Mouse (Mus musculus) ovary, adult 18-20 months (tissue): ENCODE results near the gene B4galt5.

Source experiments
- DNase-seq: peaks from one replicate; pipeline ENCODE4 v3.0.0; 2022; ENCODE audit warnings: low spot score, mixed read lengths

B4galt5 gene

DNA sequence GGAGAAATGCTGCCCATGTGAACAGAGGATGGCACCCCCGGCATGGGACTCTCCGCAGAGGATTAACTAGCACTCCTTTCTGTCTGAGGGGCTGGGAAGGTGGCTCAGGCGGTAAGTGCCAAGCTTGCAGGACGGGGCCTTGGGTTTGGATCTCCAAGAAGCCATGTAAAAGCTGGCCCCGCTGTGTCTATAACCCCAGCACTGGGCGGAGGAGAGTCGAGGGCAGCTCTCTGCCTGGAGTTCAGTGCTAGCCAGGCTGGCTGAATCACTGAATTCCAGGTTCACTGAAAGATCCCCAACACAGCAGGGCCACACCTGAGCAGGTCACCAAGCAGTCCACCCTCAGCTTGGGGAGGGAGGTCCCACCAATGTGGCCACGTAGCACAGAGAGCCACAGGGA lies 45.8 kb downstream of the B4galt5 start:
- DNase-seq: no peak

DNA sequence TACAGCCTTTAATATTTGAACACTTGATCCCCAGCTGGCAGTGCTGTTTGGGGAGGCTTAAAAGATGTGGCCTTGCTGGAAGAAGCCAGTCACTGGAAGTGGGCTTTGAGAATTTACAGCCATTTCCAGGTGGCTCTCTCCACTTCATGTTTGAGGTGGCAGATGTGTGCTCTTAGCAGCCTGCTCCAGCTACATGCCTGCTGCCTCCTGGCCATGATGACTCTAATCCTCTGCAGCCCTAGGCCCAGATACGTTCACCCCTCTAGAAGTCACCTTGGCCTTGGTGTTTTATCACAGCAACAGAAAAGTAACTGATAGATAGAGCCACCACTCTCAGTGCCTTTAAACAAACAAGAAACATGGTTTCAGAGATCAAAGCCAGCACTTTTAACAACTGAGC lies 46.3 kb downstream of the B4galt5 start:
- no peak for DNase-seq

DNA sequence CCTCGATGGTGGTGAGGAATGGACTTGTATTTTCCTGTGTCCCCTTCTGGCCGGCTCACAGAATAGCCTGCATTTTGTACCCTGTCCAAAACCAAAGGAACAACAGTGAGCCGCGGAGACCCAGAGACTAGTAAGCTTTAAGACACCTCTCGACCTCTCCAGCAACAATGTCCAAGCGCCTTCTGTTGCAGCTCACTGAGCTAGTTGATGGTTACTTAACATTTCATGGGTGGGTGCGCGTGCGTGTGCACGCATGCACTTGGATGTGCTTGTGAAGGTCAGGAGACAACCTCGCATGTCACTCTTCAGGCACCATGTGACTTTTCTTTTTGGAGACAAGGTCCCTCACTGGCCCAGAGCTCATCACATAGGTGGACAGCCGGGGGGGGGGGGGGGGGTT lies 47.0 kb downstream of the B4galt5 start:
- DNase-seq: no peak

DNA sequence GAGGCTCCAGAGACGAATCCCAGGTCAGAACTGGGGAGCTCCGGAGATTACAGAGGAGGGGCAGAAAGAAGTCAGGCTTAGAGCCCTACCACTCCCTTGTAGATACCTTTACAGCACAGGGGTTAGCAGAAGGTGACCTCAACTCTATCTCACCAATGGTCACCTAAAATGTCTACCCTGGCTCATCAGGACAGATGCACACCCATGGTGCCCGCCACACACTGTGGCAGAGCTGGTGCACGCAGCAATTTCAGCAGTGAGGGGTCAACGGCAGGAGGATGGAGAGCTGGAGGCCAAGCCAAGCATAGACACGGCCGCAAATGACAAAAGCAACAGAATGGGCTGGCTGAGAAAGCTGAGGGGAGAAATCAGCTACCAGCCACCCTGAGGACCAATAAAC lies 47.4 kb downstream of the B4galt5 start:
- DNase-seq: no peak

DNA sequence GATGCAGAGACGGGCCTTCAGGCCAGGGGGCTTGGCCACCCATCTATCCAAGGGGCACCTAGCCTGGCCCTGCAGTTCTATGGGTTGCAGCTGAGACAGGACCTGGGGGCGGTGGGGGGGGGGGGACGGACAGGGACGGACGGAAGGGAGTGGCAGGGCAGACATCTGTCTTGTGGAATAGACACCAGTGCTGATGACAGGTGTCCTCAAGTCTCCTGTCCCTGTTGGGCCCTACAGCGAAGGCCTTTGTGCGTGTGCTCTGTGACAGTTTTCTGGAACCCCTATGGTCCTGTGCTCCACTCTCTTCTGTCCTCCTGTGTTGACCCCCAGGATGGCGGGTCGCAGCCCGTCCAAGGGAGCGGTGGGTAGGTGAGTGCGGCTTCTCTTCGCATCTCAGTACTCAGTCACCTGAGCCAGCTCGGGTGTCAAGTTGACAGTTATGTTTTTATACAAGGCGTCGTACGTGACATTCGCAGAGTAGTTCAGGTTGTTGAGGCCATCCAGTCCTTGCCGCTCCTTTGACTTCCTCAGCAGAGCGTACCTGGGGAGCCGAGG lies 48.0 kb downstream of the B4galt5 start:
- DNase-seq: no peak

DNA sequence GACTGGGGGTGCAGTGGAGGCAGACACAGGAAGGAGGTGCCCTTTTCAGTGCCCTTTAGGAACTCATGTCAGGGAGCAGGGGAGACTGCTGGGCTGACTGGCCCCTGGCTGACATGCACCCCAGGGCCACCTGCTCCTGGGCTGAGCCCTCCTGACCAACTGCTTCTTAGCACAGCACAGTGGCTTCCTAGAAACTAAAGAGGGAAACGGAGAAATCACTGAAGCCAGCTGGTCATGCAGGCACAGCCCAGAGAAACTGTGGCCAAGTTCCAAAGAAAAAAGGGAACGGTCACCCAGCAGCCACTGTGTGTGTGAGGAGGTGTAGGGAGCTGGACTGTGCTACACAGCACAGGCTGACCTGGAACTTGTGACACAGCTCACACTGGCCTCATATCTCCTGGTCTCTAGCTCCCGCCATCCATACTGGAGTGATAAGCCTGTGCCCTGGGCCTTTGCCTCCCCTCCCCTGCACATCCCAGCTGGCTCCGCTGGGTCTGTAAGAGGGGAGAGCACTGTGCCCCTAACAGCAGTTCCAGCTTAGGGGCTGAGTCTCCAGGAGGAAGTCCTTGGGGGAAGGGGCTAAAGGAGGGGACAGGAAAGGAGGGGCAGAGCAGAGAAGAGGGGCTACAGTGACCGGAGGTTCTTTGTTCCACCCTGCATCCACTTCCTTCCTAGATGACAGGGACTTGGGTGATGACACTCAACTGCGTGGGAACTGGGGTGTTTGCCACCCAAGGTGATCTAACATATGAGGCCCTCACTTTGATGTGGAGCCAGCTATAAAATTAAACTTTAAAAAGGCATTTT lies 48.9 kb downstream of the B4galt5 start:
- DNase-seq: no peak

DNA sequence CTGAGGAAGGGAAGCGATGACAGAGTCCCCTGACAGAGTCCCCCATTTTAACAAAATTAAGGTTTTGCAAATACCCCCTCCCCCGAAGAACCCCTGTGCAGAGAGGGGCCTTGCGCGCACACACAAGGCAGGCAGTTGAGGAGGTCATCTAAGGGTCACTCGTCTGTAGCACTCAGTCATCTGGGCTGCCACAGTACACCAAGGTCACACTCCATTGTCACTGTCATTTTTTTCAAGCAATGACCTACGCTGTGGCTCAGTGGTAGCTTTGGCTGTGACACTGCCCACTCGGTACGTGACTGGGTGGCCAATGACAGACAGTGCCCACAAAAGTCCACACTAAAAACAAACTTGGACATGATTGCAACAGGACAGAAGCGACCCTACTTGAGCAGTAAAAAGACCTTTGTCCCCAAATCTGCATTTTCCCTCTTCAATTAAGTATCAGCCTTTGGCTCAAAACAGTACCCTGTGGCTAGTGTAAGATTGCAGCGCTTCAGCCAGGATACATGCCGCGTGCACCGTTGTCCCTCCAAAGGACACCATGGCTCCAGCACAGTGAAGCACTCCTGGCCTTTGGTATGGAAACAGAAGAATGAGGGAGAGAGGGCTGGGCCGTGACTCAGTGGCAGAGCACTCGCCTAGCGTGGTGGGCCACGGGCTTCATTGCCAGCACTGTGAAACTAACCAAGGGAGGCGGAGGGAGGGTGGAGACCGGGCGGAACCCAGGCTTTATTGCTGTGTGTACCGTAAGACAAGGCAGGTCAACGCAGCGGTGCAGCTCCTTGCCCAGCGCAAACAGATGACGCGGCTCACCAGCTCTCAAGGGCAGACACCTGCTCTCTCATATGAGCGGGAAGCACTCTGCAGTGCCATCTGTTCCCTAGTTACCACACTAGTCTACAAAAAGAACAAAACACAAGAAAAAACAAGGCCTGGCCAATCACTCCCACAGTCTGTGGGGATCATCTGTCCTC lies 50.0 kb downstream of the B4galt5 start:
- peak; percentile 42 for DNase-seq

DNA sequence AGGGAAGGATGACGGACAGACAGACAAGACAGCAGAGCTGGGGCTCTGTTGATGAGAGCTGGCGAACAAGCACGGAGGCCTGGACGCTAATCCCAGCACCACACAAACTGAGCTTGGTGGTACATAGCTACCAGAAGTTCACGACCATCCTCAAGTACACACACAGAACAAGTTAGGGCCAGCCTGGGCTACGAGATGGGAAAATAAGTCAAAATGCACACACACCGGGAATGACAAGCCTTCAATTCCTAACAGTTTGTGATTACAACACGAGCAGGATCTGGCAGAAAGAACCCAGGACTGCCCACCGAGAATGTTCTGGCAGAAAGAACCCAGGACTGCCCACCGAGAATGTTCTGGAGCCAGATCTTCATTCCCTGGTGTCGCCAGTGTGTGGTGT lies 51.0 kb downstream of the B4galt5 start:
- DNase-seq: no peak

DNA sequence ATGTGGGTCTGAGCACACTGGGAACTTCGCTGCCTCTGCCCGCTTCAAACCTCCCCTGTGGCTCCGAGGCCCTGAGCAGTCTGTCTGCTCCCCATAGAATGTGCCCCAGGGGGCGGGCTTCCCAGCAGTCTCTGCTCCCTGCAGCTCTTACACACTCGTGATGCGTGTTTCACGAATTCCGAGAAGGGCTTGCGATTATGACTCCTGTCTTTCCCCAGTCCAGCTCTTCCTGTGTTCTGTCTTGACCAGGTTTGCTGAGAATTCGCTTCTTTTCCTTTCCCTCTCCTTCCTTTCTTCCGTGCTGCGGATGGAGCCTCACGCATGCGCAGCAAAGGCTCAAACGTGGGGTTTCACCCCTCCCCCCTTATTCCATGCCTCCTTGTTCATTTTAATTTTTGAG lies 54.1 kb downstream of the B4galt5 start:
- no peak for DNase-seq

DNA sequence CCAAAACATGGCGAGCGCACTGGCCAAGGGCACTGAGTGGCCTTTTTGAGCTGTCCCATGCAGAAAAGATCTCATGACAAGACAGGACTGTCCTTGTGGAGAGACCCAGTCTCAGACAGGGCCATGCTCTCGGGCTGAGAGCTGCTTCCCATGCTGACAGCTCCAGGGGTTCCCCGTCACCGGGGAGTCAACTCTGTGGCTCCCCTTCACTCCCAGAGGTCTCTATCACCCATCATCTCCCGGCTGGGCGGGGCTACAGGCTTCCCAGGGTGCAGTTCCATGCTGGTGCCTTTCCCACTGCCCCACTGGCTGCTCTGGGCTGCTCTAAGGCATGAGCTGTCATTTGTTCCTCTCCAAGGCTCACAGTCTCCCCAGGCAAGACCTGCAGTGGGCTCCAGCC lies 54.8 kb downstream of the B4galt5 start:
- no peak for DNase-seq

DNA sequence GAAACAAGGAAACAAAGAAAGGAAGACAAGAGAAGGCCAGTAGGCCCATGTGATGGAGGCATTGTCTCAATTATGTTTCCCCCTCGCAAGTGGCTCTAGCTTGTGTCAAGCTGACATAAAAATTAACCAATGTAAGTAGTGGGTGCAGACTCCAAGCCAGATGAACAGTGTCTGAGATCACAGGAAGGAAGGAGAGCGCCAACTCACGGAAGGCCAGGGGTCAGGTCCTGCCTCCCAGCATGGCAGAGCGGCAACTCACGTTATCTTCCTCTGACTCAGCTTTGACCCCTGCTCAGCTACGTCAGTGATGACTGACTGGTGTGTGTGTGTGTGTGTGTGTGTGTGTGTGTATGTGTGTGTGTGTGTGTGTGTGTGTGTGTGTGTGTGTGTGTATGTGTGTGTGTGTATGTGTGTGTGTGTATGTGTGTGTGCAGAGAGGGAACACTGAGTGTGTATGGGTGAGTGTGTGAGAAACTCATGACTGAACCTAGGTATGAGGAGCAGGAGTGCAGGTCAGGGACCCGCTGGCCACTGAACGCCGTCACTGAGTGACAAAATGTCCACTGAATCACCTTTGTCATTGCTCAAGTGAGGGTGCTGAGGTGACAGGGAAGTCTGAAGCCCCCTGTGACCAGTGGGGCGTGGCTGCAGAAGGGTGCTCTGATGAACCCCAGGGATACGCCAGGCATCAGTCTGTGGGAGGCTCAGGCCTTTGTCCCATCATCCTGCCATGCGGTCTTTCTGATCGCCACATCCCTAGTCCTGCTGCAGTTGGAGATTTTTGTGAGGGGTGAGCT lies 55.5 kb downstream of the B4galt5 start:
- no peak for DNase-seq

DNA sequence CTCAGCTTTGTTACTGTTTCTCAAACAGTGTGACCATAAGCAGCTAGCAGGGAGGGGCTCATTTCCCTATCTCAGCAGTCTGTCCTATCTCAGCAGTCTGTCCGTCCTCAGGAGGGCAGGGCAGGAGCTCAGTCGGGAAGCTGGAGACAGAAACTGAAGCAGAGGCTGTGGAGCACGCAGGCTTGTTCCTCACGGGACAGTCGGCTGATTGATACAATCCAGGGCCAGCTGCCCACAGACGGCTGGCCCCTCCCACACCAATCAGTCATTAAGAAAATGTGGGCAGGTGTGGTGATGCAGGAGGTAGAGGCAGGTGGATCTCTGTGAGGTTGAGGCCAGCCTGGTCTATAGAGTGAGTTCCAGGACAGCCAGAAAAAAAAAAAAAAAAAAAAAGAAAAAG lies 56.1 kb downstream of the B4galt5 start:
- DNase-seq: no peak

DNA sequence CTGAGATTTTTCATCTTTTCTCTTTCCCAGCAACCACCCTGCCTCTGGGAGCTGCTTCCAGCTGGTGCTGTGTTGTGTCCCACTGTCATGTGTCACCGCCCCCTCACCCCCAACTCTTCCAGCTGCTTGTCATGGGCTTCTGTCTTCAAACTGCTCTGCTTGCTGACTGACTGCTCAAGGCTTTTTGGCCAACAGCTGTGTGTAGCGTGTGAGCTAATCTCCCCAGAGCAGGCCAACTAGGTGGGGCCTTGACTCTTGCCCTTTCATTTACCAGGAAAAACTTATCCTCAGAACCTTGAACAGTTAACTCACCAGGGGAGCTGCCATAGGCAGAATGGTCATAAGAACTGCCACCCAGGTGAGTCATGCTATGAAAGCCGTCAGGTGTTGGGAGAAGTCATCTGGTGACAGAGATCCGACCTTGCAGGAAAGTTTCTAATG lies 56.8 kb downstream of the B4galt5 start:
- no peak for DNase-seq

DNA sequence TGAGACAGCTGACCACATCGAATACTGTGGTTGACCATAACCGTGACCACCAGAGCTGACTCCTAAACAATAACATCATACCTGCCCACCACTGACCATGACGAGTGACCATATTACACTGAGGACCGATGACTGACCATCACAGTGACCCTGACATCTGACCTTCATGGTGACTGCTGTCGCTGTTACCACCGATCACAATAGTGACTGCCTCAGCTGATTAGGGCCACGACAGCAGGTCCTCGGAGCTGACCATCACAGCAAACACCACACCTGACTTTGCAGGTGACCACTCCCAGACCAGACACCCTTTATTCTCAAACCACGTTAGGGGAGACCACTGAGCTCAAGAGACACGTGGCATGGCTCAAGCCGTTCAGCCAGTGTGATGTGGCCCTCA lies 57.3 kb downstream of the B4galt5 start:
- DNase-seq: no peak

DNA sequence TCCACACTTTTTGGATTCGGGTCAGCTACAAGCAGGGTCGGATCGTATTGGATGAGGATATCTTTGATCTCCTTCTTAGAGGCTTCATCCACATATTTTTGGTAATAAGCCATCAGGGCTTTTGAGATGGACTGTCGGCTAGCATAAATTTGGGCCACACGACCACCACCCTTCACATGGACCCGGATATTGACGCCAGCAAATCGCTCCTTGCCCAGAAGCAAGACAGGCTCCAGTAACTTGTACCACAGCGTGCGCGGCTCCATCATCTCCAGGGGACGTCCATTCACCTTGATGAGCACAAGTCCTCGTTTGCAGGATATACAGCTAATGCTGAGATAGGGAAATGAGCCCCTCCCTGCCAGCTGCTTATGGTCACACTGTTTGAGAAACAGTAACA lies 67.5 kb downstream of the B4galt5 start:
- DNase-seq: peak; percentile 1

DNA sequence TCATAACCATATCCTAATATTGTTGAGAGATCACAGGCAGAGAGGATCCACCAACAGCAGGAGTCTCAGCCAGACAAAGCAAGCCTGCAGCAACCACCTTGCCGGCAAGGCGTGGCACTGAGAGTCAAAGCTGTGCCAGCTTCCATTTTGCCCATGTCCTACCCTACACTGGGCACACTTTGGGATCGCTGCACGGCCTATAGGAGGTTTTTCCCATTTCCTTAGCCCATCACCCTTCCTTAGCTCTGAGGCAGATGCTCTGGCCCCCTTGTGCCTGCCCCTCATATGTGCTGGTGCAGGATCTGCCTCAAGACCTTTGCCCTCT lies 68.0 kb downstream of the B4galt5 start:
- DNase-seq: no peak

DNA sequence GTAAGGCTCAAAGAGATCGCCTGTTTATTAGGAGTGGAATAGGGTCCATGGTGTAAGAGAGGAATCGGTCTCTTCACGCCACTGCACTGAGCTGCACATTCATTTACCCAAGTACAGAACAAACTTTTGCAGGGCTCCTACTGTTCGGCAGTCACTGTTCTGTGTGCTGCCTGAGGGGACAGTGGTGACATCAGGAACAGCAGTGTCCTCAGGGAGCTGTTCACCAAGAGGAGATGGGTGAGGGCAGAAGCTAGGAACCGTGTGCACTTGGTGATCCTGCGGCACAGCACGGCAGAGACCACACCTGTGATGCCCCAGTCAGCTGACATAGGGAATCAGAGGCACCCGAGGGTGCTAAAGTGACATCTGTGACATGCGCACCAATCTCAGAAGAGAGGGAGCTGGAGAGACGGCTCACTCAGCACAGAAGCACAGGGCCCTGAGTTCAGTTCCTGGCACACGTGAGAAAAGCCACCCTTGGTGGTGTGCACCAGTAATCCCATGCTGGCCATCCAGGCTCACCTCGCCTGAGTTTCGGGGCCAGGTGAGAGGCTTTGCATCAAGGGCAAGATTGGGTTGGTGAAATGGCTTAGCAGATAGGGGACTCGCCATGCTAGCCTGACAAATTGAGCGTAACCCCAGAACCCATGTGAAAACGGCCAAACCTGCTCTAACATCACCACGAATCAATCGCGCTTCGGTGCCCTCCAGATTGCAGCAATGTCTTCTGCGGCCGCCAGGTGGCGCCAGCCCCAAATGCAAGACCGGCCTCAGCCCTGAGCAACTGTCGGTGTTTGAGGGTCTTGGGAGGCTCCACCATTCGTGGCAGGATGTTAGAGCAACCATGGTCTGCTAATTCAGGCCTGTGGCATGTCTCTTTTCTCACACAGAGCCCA lies 68.6 kb downstream of the B4galt5 start:
- peak; percentile 22 for DNase-seq

DNA sequence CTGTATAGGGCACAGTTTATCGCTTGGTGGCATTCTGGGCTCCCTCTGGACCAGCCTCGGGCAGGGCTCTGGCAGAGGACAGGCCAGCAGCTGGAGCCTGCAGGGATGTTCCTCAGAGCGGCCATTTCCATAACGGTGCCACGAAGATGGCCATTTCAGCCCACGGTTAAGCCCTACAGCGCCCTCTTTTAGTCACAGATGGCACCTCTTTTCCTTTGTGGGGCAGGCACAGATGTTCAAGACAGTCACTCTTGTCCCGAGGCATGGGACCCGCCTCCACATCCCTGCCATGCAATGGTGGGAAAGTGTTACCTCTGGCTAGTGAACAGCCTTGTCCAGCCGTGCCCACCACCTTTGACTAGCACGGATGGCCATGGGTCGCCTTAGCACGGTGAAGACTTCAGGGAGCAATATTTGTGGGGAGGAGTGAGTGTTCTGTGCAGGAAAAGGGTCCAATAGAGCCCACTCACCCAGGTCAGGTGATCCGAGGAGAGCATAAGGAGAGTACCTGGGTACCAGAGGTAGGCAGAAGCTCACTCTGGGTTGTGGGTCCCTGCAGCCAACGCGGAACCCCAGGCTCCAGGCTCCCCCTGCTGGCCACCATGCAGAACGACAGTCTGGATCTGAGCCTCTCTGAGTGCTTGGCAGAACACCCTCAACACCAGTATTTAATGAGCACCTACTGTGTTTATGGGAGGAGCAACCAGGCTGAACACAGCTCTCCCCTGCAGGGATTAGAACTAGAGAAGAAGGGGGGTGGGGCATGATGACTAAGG lies 70.0 kb downstream of the B4galt5 start:
- peak; percentile 11 for DNase-seq

DNA sequence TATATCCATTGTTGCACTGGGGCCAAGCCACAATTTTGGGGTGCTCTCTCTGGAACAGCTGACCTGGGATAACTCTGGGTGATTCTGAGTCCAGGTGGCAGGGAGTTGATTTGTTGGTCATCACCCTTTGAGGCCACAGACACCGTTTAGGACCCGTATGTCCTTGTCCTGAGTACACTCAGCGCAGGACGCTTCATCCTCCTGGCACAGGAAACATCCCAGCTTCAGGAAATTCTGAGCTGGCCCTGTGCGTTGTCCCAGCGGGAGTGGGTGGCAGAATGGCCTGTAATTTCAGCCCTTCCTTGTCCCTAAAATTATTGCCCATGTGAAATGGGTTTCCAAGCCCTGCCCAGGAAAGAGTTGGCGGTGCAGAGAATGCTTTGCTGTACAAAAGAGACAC lies 71.0 kb downstream of the B4galt5 start:
- peak; percentile 1 for DNase-seq

DNA sequence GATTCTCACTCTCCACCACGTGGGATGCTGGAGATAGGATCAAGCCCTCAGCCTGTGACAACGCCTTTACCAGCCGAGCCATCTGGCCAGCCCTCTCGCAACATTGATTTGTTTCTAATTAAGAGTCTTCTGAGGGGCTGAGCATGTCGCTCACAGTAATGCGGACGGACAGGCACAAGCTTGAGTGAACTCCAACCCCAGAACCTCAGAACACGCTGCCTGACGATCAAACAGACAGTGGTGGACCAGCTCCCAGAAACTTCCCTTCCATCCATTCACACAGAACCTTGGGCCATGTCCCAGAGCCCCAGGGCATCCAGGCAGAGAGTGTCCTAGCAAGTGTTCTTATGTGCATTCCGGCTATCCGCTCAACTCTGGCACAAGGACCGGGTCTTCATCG lies 72.0 kb downstream of the B4galt5 start:
- peak; percentile 1 for DNase-seq
